ENCODE assay signal across 13 mouse cellular contexts in the genomic region with DNA sequence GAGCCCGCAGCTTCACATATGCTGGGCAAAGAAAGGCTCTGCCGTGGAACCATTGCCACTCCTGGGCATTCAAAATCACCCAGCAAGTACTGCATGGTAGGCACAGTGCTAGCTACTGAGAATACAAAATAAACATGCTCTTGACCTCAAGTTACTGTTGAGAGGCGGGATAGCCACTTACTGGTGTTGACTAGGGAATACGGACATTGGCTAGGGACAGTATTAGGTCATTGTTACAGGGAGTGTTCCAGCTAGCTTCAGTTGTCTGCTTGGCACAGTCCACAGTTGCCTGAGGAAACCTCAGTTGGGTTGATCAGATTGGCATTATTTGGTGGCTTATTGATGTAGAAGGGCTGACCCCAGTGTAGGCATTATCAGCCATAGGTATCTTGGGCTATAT. TPM values are rescaled to one million over a fixed set of nuclear protein-coding genes. Genes with fewer than 3 reads are reported as not detected.
DNase-seq lines count a peak whose midpoint lies in the region; ATAC-seq and TF ChIP-seq lines count a peak whose summit lies in the region.
"Had no signal": no experiment of that assay in that cellular context is flagged by ENCODE, and none has a peak within 500 bp of the region (broad histone marks: within the 10 kb centered on the region; RNA-seq: fewer than 3 reads in every experiment).

No protein-coding gene starts in this region.

- H3K4me1 ChIP-seq in liver, adult 2 months (ENCODE audit: control insufficient read depth, insufficient read depth, low read length), result peaks cover 17% of the 10 kb centered on the region
- H3K4me1 ChIP-seq in liver, embryonic 12.5 days, result peaks cover 7% of the 10 kb centered on the region; the same call in 1 of the 2 replicates

- H3K4me3 ChIP-seq in liver, adult 2 months (ENCODE audit: insufficient read depth, low read depth, low read length), result no peak overlapping the region
- no peak overlapping the region for H3K4me3 ChIP-seq in liver, embryonic 12.5 days

- DNase-seq in frontal cortex, postnatal 14 days (ENCODE audit: low spot score in 2 of 2), result no peak
- DNase-seq in liver, adult 2 months (ENCODE audit: extremely low read depth, low read depth, low spot score), result peak; percentile 90
- peak; percentile 57 to 66 for DNase-seq in heart, postnatal 10 days
- peak; percentile 81 for DNase-seq in lung, postnatal 25 days (ENCODE audit: low spot score)
- no peak for DNase-seq in right cerebral cortex, postnatal 4 days
- no peak for DNase-seq in kidney, adult 8-10 months
- DNase-seq: adrenal gland, adult 2 months; cerebellum, adult 18-20 months; retina, postnatal 1 day had no signal

- H3K9ac ChIP-seq in liver, adult 2 months (ENCODE audit: low read depth, low read length), result no peak overlapping the region
- no peak overlapping the region for H3K9ac ChIP-seq in liver, embryonic 12.5 days

- ATAC-seq in frontal cortex, adult (ENCODE audit: low TSS enrichment), result peak; percentile 34; the same call in 1 of the 2 replicates
- ATAC-seq in liver, embryonic 12.5 days, result no peak
- ATAC-seq: CD4-positive, CD25-positive, alpha-beta regulatory T cell, adult 4 months; inflammation-experienced regulatory T-cells, adult 6 months had no signal

- H3K27ac ChIP-seq in liver, adult 2 months (replicated peaks; ENCODE audit: insufficient read depth, low read depth, low read length), result 0 out of 2 replicates have a peak overlapping the region, but pooled peaks have one; percentile 2
- no peak overlapping the region for H3K27ac ChIP-seq in liver, embryonic 12.5 days

- H3K9me3 ChIP-seq in liver, embryonic 12.5 days (replicated peaks), result no peaks in the 10 kb centered on the region

- intact Hi-C loops in heart, postnatal 10 days (cut with DNase I), result no loop called here

- peaks cover 32% of the 10 kb centered on the region for H3K79me2 ChIP-seq in liver, adult 2 months (ENCODE audit: control insufficient read depth, insufficient read depth, low read length)

- H3K4me2 ChIP-seq in liver, embryonic 12.5 days, result no peak overlapping the region

- peaks cover 4% of the 10 kb centered on the region; the same call in 1 of the 2 replicates for H3K36me3 ChIP-seq in liver, adult 2 months (ENCODE audit: control insufficient read depth, insufficient read depth, low read length)
- H3K36me3 ChIP-seq in liver, embryonic 12.5 days, result 0 out of 2 replicates have a peak, but pooled peaks cover 8% of the 10 kb centered on the region

- no peak for TF ChIP-seq CTCF in liver, adult 2 months (IDR thresholded peaks at IDR 0.05; ENCODE audit: low read depth, low read length)

- WGBS in liver, adult 2 months, result 37% methylated on average over 4 of the region's 4 CpGs
- WGBS in liver, embryonic 12.5 days (ENCODE audit: insufficient replicate concordance), result 79% methylated on average over 4 of the region's 4 CpGs

- no peak for TF ChIP-seq POLR2A in liver, adult 2 months (IDR thresholded peaks at IDR 0.05; ENCODE audit: extremely low read depth, insufficient read depth, low read length)

- H3K27me3 ChIP-seq in liver, adult 2 months (ENCODE audit: control insufficient read depth, insufficient read depth, low read length), result no peaks in the 10 kb centered on the region
- H3K27me3 ChIP-seq in liver, embryonic 12.5 days (replicated peaks), result no peaks in the 10 kb centered on the region

RNA-seq across cellular contexts. Expression of a gene that starts 12.8 kb away (rescaled TPM):
- total RNA-seq in liver, adult 2 months (2014; rRNA removed), result 5.8 and 6.9 TPM in 2 replicates
- polyA plus RNA-seq in liver, adult 2 months (2012; rRNA removed), result 1.7 and 2.0 TPM in 2 replicates
- polyA plus RNA-seq in liver, embryonic 12.5 days (2016; fragmentation: Nextera tagmentation; extraction: Ambion mirVana), result 7.6 and 8.5 TPM in 2 replicates
- 10 to 100 TPM; 25.9 to 26.9 TPM for total RNA-seq in heart, postnatal 10 days (2021)

RNA-seq across cellular contexts. Expression of a gene that starts 42.0 kb away (rescaled TPM):
- 0.07 and 0.09 TPM in 2 replicates for total RNA-seq in liver, adult 2 months (2014; rRNA removed)
- not detected in 2 replicates for polyA plus RNA-seq in liver, adult 2 months (2012; rRNA removed)
- polyA plus RNA-seq in liver, embryonic 12.5 days (2016; fragmentation: Nextera tagmentation; extraction: Ambion mirVana), result 0.18 and 0.23 TPM in 2 replicates
- 1 to 10 TPM; 2.1 to 2.2 TPM for total RNA-seq in heart, postnatal 10 days (2021)
- polyA plus RNA-seq: CD4-positive, CD25-positive, alpha-beta regulatory T cell, adult 4 months; inflammation-experienced regulatory T-cells, adult 6 months had no signal

Comparison
In these comparisons a context has a peak if more than half of its experiments do, and no peak if none do; other contexts are left out.
1. DNase-seq: peak in liver, adult 2 months (single experiment), heart, postnatal 10 days (2 of 2) and lung, postnatal 25 days (single experiment); none in frontal cortex, postnatal 14 days (0 of 2), right cerebral cortex, postnatal 4 days (single experiment) and kidney, adult 8-10 months (0 of 2).